Mouse (Mus musculus) brain, embryonic 14.5 days (tissue): ENCODE data around the gene Sik2.

ENCODE experiments used
- CTCF ChIP-seq: fragments of 200-500 bp; IDR thresholded peaks from 2 replicates; pipeline ENCODE4 v1.5.1; 2012; ENCODE audit warnings: inconsistent platforms, mild to moderate bottlenecking, moderate library complexity, borderline replicate concordance; ENCODE audit not compliant: insufficient read depth, insufficient read length; ENCODE audit errors: extremely low read depth
- POLR2A ChIP-seq: fragments of 200-500 bp; IDR thresholded peaks from 2 replicates; pipeline ENCODE4 v1.6.1; 2012; ENCODE audit warnings: mild to moderate bottlenecking, inconsistent platforms, borderline replicate concordance; ENCODE audit not compliant: poor library complexity, insufficient read depth, insufficient read length, severe bottlenecking; ENCODE audit errors: extremely low read depth

DNA sequence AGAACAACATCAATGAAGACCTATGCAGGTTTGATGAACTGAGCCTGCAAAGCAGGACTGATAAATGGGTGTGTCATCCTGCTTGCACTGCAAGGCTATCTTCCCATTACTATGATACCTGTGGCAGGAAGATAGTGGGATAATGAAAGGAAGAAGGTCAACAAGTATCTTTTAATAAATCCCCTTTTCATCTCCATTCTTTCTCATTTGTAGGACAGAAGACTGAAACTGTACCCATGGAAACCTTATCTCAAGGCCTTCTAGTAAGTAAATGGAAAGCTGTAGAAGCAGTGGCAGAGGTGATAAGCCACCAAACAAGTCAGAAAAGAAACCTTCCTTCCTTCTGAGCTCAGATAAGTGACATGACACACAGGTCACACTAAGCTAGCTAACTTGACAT is 84.4 kb downstream of the Sik2 start:
- TF ChIP-seq POLR2A (no peak), CTCF (no peak)
